In the genomic region with DNA sequence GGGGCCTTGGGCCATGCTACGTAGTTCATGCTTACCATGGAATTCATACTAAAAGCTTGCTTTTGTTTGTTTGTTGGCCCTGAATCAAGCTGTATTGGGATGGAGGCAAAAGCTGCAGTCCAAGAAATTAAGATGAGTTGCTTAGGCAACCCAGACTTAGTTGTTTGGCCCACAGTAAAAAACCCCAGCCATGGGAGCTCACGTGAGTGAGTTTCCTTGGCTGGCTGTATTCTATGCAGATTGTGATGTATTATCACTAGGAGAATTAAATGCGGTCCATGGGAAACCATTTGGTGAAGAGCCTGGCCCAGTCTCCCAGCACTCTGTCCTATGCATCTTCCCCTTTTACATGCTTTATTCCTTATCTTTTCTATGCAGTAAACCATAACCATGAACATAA, we compare ENCODE assay signal across 23 mouse cellular contexts.
DNase-seq lines count a peak whose midpoint lies in the region; ATAC-seq and TF ChIP-seq lines count a peak whose summit lies in the region.
"Had no signal": no experiment of that assay in that cellular context is flagged by ENCODE, and none has a peak within 500 bp of the region (broad histone marks: within the 10 kb centered on the region; RNA-seq: fewer than 3 reads in every experiment).

No protein-coding gene starts in this region.

- DNase-seq in hindbrain, postnatal 0 days (ENCODE audit: low spot score): peak; percentile 12
- peak; percentile 49 for DNase-seq in brain, embryonic 14.5 days (ENCODE audit: low read depth)
- DNase-seq in lung, postnatal 14 days: no peak
- DNase-seq: adrenal gland, adult 8-10 months; adrenal gland, postnatal 25 days; cerebellum, adult 18-20 months; cerebellum, adult 9-10 months; cerebellum, postnatal 14 days; gastrocnemius, postnatal 25 days; heart, adult 18-20 months; heart, postnatal 14 days; heart, postnatal 4 days; kidney, adult 2 months had no signal

- 48% methylated on average over 3 of the region's 3 CpGs for WGBS in forebrain, embryonic 16.5 days
- 83% methylated on average over 3 of the region's 3 CpGs for WGBS in forebrain, embryonic 12.5 days
- WGBS in hindbrain, postnatal 0 days: 43% methylated on average over 3 of the region's 3 CpGs
- 71% methylated on average over 3 of the region's 3 CpGs for WGBS in hindbrain, embryonic 13.5 days

- H3K4me2 ChIP-seq in forebrain, embryonic 16.5 days (ENCODE audit: low read length): no peak overlapping the region
- no peak overlapping the region for H3K4me2 ChIP-seq in forebrain, embryonic 12.5 days
- H3K4me2 ChIP-seq in hindbrain, postnatal 0 days (ENCODE audit: low read depth, low read length): no peak overlapping the region
- H3K4me2 ChIP-seq in hindbrain, embryonic 13.5 days: no peak overlapping the region
- H3K4me2 ChIP-seq: embryonic facial prominence, embryonic 12.5 days; heart, embryonic 13.5 days had no signal

- no peaks in the 10 kb centered on the region for H3K9me3 ChIP-seq in forebrain, embryonic 16.5 days (ENCODE audit: control insufficient read depth, low read length)
- no peaks in the 10 kb centered on the region for H3K9me3 ChIP-seq in forebrain, embryonic 12.5 days
- H3K9me3 ChIP-seq in hindbrain, postnatal 0 days (ENCODE audit: low read length): no peaks in the 10 kb centered on the region
- no peaks in the 10 kb centered on the region for H3K9me3 ChIP-seq in hindbrain, embryonic 13.5 days
- H3K9me3 ChIP-seq: embryonic facial prominence, embryonic 12.5 days; heart, embryonic 10.5 days; heart, embryonic 13.5 days had no signal

- H3K4me1 ChIP-seq in forebrain, embryonic 16.5 days (replicated peaks; ENCODE audit: control insufficient read depth, insufficient read depth, low read length): peaks cover 4% of the 10 kb centered on the region; the same call in 1 of the 2 replicates
- no peaks in the 10 kb centered on the region for H3K4me1 ChIP-seq in forebrain, embryonic 12.5 days
- no peaks in the 10 kb centered on the region for H3K4me1 ChIP-seq in hindbrain, postnatal 0 days (ENCODE audit: insufficient read depth, low read length)
- no peaks in the 10 kb centered on the region for H3K4me1 ChIP-seq in hindbrain, embryonic 13.5 days (replicated peaks)
- H3K4me1 ChIP-seq: embryonic facial prominence, embryonic 12.5 days; heart, embryonic 10.5 days; heart, embryonic 13.5 days had no signal

- no peak for TF ChIP-seq POLR2A in brain, embryonic 14.5 days (IDR thresholded peaks at IDR 0.05; ENCODE audit: borderline replicate concordance, extremely low read depth, insufficient read depth, insufficient read length, poor library complexity, severe bottlenecking)

- H3K27me3 ChIP-seq in forebrain, embryonic 16.5 days (replicated peaks; ENCODE audit: control insufficient read depth, insufficient read depth, low read length): no peaks in the 10 kb centered on the region
- no peaks in the 10 kb centered on the region for H3K27me3 ChIP-seq in forebrain, embryonic 12.5 days
- H3K27me3 ChIP-seq in hindbrain, postnatal 0 days (ENCODE audit: insufficient read depth, low read length): no peaks in the 10 kb centered on the region
- H3K27me3 ChIP-seq in hindbrain, embryonic 13.5 days: no peaks in the 10 kb centered on the region
- H3K27me3 ChIP-seq: embryonic facial prominence, embryonic 12.5 days; heart, embryonic 13.5 days had no signal

- no peaks in the 10 kb centered on the region for H3K36me3 ChIP-seq in forebrain, embryonic 16.5 days (ENCODE audit: control insufficient read depth, insufficient read depth)
- no peaks in the 10 kb centered on the region for H3K36me3 ChIP-seq in forebrain, embryonic 12.5 days (replicated peaks)
- H3K36me3 ChIP-seq in hindbrain, postnatal 0 days (ENCODE audit: insufficient read depth, low read length): no peaks in the 10 kb centered on the region
- H3K36me3 ChIP-seq in hindbrain, embryonic 13.5 days: no peaks in the 10 kb centered on the region
- H3K36me3 ChIP-seq: embryonic facial prominence, embryonic 12.5 days; heart, embryonic 10.5 days; heart, embryonic 13.5 days had no signal

- TF ChIP-seq CTCF in hindbrain, postnatal 0 days (IDR thresholded peaks at IDR 0.05; ENCODE audit: low read depth): no peak
- no peak for TF ChIP-seq CTCF in brain, embryonic 14.5 days (IDR thresholded peaks at IDR 0.05; ENCODE audit: borderline replicate concordance, extremely low read depth, insufficient read depth, insufficient read length)

- no peak overlapping the region for H3K4me3 ChIP-seq in forebrain, embryonic 16.5 days (replicated peaks; ENCODE audit: low read length)
- no peak overlapping the region for H3K4me3 ChIP-seq in forebrain, embryonic 12.5 days (replicated peaks)
- H3K4me3 ChIP-seq in hindbrain, postnatal 0 days (ENCODE audit: low read length): no peak overlapping the region
- no peak overlapping the region for H3K4me3 ChIP-seq in hindbrain, embryonic 13.5 days
- H3K4me3 ChIP-seq: embryonic facial prominence, embryonic 12.5 days; erythroblast, embryonic 14.5 days; heart, embryonic 10.5 days; heart, embryonic 13.5 days had no signal

- ATAC-seq in forebrain, embryonic 16.5 days: peak; percentile 64
- ATAC-seq in forebrain, embryonic 12.5 days (ENCODE audit: low FRiP score): no peak
- no peak for ATAC-seq in hindbrain, postnatal 0 days
- ATAC-seq in hindbrain, embryonic 13.5 days (ENCODE audit: low FRiP score): no peak
- ATAC-seq: activated CD4-positive, CD25-positive, alpha-beta regulatory T cell, adult 4 months; CD4-positive, CD25-positive, alpha-beta regulatory T cell, adult 4 months; intestine, postnatal 0 days had no signal

- no peak overlapping the region for H3K27ac ChIP-seq in forebrain, embryonic 16.5 days (ENCODE audit: low read length)
- H3K27ac ChIP-seq in forebrain, embryonic 12.5 days: no peak overlapping the region
- no peak overlapping the region for H3K27ac ChIP-seq in hindbrain, postnatal 0 days
- no peak overlapping the region for H3K27ac ChIP-seq in hindbrain, embryonic 13.5 days
- H3K27ac ChIP-seq: embryonic facial prominence, embryonic 12.5 days; heart, embryonic 10.5 days; heart, embryonic 13.5 days had no signal

- H3K9ac ChIP-seq in forebrain, embryonic 16.5 days (replicated peaks; ENCODE audit: low read depth, low read length): no peak overlapping the region
- no peak overlapping the region for H3K9ac ChIP-seq in forebrain, embryonic 12.5 days
- H3K9ac ChIP-seq in hindbrain, postnatal 0 days (replicated peaks; ENCODE audit: low read length): no peak overlapping the region
- H3K9ac ChIP-seq in hindbrain, embryonic 13.5 days: no peak overlapping the region
- H3K9ac ChIP-seq: embryonic facial prominence, embryonic 12.5 days; heart, embryonic 13.5 days had no signal
